Mouse (Mus musculus) liver, embryonic 13.5 days (tissue): ENCODE data around the gene Hmgxb4. TPM values are rescaled to one million over a fixed set of nuclear protein-coding genes. Genes with fewer than 3 reads are reported as not detected.

ENCODE experiments used
- ATAC-seq: fragments of 200-750 bp; cut with Nextera tagmentation; 2 replicates; pipeline ENCODE4 v1.8.0; 2017; ENCODE audit warnings: low read depth, mild to moderate bottlenecking, moderate number of reproducible peaks, moderate library complexity
- DNase-seq: peaks from one replicate; pipeline ENCODE4 v3.0.0; 2022
- H3K27ac ChIP-seq: fragments of 300-500 bp; sonication (generic); 2 replicates; pipeline ENCODE4 v1.5.1; 2015; ENCODE audit warnings: moderate library complexity, mild to moderate bottlenecking, inconsistent platforms
- H3K27me3 ChIP-seq: fragments of 300-500 bp; sonication (generic); 2 replicates; pipeline ENCODE4 v1.6.1; 2015; ENCODE audit warnings: mild to moderate bottlenecking, inconsistent platforms
- H3K36me3 ChIP-seq: fragments of 300-500 bp; sonication (generic); 2 replicates; pipeline ENCODE4 v1.6.1; 2015; ENCODE audit warnings: mild to moderate bottlenecking, inconsistent platforms
- H3K4me1 ChIP-seq: fragments of 300-500 bp; sonication (generic); replicated peaks from 2 replicates; pipeline ENCODE4 v1.6.1; 2015; ENCODE audit warnings: inconsistent platforms
- H3K4me2 ChIP-seq: fragments of 300-500 bp; sonication (generic); 2 replicates; pipeline ENCODE4 v1.6.1; 2015; ENCODE audit warnings: inconsistent platforms, mild to moderate bottlenecking, moderate library complexity
- H3K4me3 ChIP-seq: fragments of 300-500 bp; sonication (generic); replicated peaks from 2 replicates; pipeline ENCODE4 v1.5.1; 2015; ENCODE audit warnings: mild to moderate bottlenecking, inconsistent platforms
- H3K9ac ChIP-seq: fragments of 300-500 bp; sonication (generic); 2 replicates; pipeline ENCODE4 v1.6.1; 2015; ENCODE audit warnings: mild to moderate bottlenecking, inconsistent platforms
- H3K9me3 ChIP-seq: fragments of 300-500 bp; sonication (generic); replicated peaks from 2 replicates; pipeline ENCODE4 v1.6.1; 2016; ENCODE audit warnings: inconsistent platforms
- WGBS: fragments of 180-500 bp; shearing (Covaris S2); methylation state at CpG from one replicate; pipeline ENCODE4 v1.1.7; 2015; ENCODE audit not compliant: insufficient replicate concordance; 5-methylcytosine and 5-hydroxymethylcytosine counted together
- polyA plus RNA-seq: library from polyadenylated mRNA; unstranded; fragments of >200 nt; fragmentation: Nextera tagmentation; extraction: Ambion mirVana; gene quantifications from 2 replicates; pipeline ENCODE4 v1.2.1, GENCODE M21; 2015

Gene Hmgxb4
- polyA plus RNA-seq, 1 experiment from 2014 or later = 13.6 TPM

DNA sequence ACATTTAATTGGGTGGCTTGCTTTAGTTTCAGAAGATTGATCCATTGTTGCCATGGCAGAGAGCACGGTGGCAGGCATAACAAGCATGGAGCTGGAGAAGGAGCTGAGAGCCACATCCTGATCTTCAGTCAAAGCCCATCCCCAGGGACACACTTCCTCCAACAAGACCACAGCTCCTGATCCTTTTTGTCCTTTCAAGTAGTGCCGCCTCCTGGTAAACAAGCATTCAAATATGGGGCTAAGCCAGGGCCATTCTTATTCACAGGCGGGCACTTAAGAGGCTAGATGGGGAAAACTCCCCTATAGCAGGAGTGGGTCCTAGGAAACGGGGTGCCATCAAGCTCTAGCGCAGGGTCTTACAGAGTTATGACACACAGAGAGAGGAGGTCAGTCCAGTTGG lies 5.7 kb upstream of the Hmgxb4 start:
- no peaks in the 10 kb centered on the region for H3K9me3 ChIP-seq
- WGBS = 63% methylated on average over 5 of the region's 5 CpGs
- H3K27ac ChIP-seq = no peak overlapping the region
- peaks cover 18% of the 10 kb centered on the region for H3K27me3 ChIP-seq
- no peak overlapping the region for H3K4me3 ChIP-seq
- H3K36me3 ChIP-seq = no peaks in the 10 kb centered on the region
- no peaks in the 10 kb centered on the region for H3K4me1 ChIP-seq
- no peak for DNase-seq
- H3K4me2 ChIP-seq = no peak overlapping the region
- no peak overlapping the region for H3K9ac ChIP-seq
- no peak for ATAC-seq

DNA sequence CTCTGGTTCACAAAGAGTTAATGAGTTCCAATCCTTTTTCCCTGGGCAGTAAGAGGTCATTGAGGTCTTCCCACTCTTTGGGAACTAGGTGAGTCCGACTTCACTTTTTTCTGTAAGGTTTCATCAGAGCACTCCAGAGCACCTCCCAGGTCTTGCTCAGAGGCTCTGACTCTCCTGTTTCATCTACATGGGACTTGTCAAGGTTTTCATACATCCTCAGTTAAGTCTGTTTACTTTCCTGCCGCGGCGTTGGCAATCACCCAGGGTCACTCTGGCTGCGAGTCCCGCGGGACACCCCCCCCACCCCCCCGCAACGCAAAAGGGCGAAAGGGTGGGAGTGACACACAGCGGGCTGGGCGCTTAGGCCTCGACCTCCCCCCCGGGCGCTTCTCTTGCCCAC lies 3.1 kb upstream of the Hmgxb4 start:
- no peaks in the 10 kb centered on the region for H3K36me3 ChIP-seq
- H3K4me3 ChIP-seq = no peak overlapping the region
- ATAC-seq (no peak), DNase-seq (no peak)
- no peak overlapping the region for H3K9ac ChIP-seq
- peaks cover 18% of the 10 kb centered on the region for H3K27me3 ChIP-seq
- H3K4me2 ChIP-seq = peak overlapping the region; percentile 30; the same call in 1 of the 2 replicates
- peaks cover 10% of the 10 kb centered on the region for H3K4me1 ChIP-seq
- 42% methylated on average over 15 of the region's 15 CpGs for WGBS
- H3K27ac ChIP-seq = no peak overlapping the region
- no peaks in the 10 kb centered on the region for H3K9me3 ChIP-seq

DNA sequence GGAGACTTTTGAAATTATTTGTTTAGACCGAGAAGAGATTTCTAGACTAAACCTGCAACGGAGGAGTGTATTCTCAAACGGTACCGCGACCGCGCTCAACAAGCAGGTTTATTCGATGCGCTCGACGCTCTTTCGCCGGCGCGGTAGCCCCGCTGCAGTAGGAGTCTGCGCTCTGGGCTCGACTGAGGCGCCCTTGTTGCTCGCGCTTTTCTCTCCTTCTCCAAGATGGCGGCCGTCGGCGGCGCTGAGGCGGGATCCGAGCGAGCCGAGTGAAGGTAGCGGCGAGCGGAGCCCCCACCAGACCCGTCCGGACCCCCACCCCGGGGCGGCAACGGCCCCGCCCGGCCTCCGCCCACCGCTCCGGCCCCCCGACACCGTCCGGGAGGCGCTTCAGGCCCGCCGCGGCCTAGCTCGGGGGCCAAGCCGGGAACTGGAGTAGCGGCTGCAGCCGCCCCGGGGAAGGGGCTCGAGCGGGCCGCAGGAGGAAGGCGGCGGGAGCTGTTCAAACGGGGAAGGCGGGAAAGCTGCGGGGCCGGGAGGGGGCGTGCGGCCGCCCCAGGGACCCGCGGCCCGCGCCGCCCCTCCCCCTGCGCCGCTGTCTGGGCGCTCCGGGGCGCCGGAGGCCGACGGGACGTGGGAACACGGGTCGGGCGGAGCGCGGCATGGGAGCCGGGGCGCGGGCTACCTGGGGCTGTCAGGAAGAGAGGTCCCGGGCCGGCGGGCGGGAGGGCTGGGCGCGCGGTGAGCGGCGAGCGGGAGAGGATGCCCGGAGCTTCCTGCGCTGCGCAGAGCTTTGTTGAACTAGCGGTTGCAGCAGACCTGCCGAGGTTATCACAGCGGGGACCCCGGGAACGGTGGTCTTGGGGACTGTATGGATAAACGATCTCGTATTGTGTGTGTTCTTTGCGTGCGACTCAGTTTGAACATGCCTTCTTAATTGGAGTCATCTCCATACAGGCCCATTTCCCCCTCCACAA lies 607 bp downstream of the Hmgxb4 start:
- H3K4me2 ChIP-seq = peak overlapping the region; percentile 78
- peak; percentile 76 for DNase-seq
- H3K4me3 ChIP-seq = peak overlapping the region; percentile 73
- peak; percentile 92 for ATAC-seq
- peaks cover 5% of the 10 kb centered on the region for H3K36me3 ChIP-seq
- peak overlapping the region; percentile 89 for H3K9ac ChIP-seq
- H3K27me3 ChIP-seq = peaks cover 18% of the 10 kb centered on the region
- peak overlapping the region; percentile 85 for H3K27ac ChIP-seq
- 1% methylated on average over 99 of the region's 111 CpGs for WGBS
- peaks cover 10% of the 10 kb centered on the region for H3K4me1 ChIP-seq
- no peaks in the 10 kb centered on the region for H3K9me3 ChIP-seq

DNA sequence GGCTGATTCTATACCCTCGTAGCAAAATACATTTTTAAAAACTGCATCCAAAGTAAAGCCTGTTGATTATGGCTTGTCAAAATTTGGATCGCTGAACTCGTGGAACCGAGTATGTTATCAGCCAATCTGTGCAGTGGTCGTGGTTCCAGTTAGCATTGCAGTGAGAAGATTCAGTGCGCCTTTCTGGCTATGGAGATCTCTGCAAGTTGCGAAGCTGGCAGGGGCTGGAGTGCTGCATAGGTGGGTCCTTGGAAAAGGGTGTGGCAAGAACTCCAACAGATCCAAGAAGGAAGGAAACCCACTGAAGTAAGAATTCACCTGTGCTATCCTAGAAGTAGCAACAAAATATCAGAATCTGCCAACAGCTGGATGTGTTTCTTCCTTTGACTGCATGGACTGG lies 1.4 kb downstream of the Hmgxb4 start:
- ATAC-seq (no peak), DNase-seq (no peak)
- whole genome bisulfite sequencing = 9% methylated on average over 7 of the region's 7 CpGs
- peaks cover 13% of the 10 kb centered on the region for H3K36me3 ChIP-seq
- H3K4me1 ChIP-seq = peaks cover 10% of the 10 kb centered on the region
- H3K9me3 ChIP-seq = no peaks in the 10 kb centered on the region
- peak overlapping the region; percentile 73 for H3K4me3 ChIP-seq
- H3K4me2 ChIP-seq = peak overlapping the region; percentile 78
- peak overlapping the region; percentile 85 for H3K27ac ChIP-seq
- peaks cover 18% of the 10 kb centered on the region for H3K27me3 ChIP-seq
- H3K9ac ChIP-seq = peak overlapping the region; percentile 89

DNA sequence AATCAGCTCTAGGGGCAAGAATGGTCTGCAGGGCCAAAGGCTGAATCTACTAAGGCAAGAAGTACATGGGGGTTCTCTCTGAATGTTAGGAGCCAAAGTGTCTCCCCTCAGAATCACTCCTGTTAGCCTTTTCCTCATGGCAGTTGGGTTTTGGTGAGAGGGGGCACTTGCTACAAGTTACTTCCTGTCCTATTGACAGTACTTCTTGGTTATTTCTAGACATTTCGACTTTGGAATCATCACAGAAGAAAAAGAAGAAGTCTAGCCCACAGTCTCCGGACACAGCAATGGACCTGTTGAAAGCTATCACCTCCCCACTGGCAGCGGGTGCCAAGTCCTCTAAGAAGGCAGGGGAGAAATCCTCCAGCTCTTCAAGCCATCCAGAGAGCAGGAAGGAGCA lies 7.3 kb downstream of the Hmgxb4 start:
- Histone ChIP-seq H3K27ac (no peak overlapping the region), H3K4me1 (no peaks in the 10 kb centered on the region), H3K36me3 (peaks cover 56% of the 10 kb centered on the region), H3K9me3 (no peaks in the 10 kb centered on the region), H3K4me3 (no peak overlapping the region), H3K4me2 (no peak overlapping the region), H3K27me3 (no peaks in the 10 kb centered on the region), H3K9ac (no peak overlapping the region)
- 60% methylated on average over 3 of the region's 3 CpGs for WGBS
- no peak for ATAC-seq
- DNase-seq = no peak

DNA sequence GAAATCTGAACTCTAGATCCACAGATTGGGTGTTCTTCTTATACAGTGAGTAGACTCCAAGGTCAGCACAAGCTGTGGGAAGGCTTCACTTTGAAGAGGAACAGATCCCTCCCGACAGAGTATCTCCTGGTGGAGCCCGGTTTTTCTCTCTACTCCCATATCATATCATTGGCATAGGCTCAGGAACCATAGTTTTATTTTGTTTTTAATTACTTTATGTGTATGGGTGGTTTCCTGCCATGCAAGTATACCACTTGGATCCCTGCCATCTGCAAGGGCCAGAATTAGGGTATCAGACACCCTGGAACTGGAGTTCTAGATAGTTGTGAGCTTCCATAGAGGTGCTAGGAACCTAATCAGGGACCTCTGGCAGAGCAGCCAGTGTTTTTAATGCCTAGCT lies 15.7 kb downstream of the Hmgxb4 start:
- peaks cover 45% of the 10 kb centered on the region for H3K36me3 ChIP-seq
- H3K9ac ChIP-seq = no peak overlapping the region
- peaks cover 5% of the 10 kb centered on the region for H3K4me1 ChIP-seq
- no peak overlapping the region for H3K27ac ChIP-seq
- 82% methylated on average over 2 of the region's 2 CpGs for WGBS
- H3K4me2 ChIP-seq = no peak overlapping the region
- no peaks in the 10 kb centered on the region for H3K27me3 ChIP-seq
- DNase-seq = no peak
- H3K4me3 ChIP-seq = no peak overlapping the region
- H3K9me3 ChIP-seq = no peaks in the 10 kb centered on the region
- no peak for ATAC-seq

DNA sequence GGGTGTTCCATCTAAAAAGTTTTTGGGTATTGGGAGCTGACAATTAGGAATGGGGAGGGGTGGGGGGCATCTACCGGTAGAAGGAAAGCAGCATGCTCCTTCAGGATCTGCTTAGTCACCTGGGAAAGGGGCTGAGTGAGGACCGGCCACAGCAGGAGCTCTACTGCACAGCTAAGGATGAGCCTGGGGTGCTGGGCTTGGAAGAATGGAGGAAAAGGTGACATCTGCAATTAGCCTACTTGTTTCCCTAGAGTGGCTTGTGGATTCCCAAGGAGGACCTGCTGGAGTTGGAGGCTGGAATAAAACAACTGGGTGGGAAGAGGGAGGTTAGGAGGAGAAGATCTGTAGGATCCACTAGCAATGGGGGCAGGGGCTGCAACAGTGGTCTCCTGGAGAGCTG lies 20.4 kb downstream of the Hmgxb4 start:
- ATAC-seq = no peak
- no peak for DNase-seq
- no peak overlapping the region for H3K9ac ChIP-seq
- H3K4me3 ChIP-seq = no peak overlapping the region
- H3K4me2 ChIP-seq = no peak overlapping the region
- peaks cover 27% of the 10 kb centered on the region for H3K36me3 ChIP-seq
- peaks cover 45% of the 10 kb centered on the region for H3K4me1 ChIP-seq
- WGBS = 50% methylated on average over 2 of the region's 2 CpGs
- H3K27me3 ChIP-seq = no peaks in the 10 kb centered on the region
- no peak overlapping the region for H3K27ac ChIP-seq
- no peaks in the 10 kb centered on the region for H3K9me3 ChIP-seq

DNA sequence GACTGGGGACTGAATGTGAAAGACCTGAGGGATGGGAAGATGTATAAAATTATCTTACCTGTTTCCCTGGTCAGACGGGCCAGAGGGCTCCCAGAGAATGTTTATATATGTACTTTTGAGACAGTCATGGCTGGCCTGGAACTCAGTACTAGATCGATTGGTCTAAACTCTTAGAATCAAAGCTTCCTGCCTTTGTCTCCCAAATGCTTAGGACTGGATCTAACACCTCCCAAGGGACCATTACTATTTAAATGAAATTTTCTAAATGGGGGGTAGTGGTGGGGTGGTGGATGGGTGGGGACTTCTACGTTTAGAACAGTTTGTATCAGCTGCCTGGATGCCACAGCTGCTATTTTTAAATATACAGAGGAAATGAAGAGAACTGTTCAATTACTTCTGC lies 20.8 kb downstream of the Hmgxb4 start:
- Histone ChIP-seq H3K36me3 (peaks cover 23% of the 10 kb centered on the region), H3K27me3 (no peaks in the 10 kb centered on the region), H3K9me3 (no peaks in the 10 kb centered on the region), H3K9ac (no peak overlapping the region), H3K4me3 (no peak overlapping the region), H3K4me2 (no peak overlapping the region), H3K27ac (no peak overlapping the region), H3K4me1 (peaks cover 49% of the 10 kb centered on the region)
- DNase-seq (no peak), ATAC-seq (no peak)
- 54% methylated on average over 3 of the region's 3 CpGs for WGBS

DNA sequence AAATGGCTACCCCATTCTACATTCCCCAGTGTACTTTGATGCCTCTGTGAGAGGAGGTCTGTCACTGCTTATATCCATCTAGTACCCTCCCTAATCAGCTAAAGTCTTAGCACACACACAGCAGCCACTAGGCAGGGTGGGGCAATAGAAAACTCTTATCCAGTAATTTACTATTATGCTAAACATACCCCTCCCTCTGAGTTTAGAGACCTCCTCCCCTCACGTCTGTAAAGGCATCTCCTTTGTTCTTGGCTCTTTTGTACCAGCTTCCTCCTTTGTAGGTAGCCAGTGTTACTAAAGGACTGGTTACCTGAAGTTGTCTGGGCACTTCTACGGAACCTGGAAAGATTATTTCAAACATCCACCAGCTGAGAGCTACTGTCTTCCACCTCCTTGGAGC lies 22.8 kb downstream of the Hmgxb4 start:
- Histone ChIP-seq H3K4me3 (no peak overlapping the region), H3K4me1 (peaks cover 49% of the 10 kb centered on the region), H3K9ac (0 out of 2 replicates have a peak overlapping the region, but pooled peaks have one; percentile 29), H3K9me3 (no peaks in the 10 kb centered on the region), H3K36me3 (peaks cover 20% of the 10 kb centered on the region), H3K4me2 (no peak overlapping the region), H3K27me3 (no peaks in the 10 kb centered on the region), H3K27ac (peak overlapping the region; percentile 44)
- no peak for DNase-seq
- WGBS = 46% methylated on average over 2 of the region's 2 CpGs
- peak; percentile 92 for ATAC-seq

DNA sequence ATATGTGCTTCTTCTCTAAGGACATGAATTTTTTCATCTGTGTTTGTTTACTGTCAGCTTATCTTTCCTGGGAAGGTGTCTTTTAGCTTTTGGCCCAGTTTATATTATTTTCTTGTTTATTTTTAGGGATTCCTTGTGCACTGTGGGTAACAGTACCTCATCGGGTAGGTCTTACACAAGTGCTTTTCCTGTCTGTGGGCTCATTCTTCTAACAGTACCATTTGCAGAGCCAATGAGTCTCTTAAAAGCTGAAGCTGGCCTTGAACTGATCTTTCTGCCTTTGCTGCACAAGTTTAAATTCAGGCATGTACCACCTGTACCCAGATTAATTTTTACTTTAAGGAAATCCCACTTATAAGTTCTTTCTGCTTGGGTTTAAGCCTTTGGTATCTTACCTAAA lies 23.3 kb downstream of the Hmgxb4 start:
- 50% methylated on average over 1 of the region's 1 CpGs for WGBS
- DNase-seq = no peak
- Histone ChIP-seq H3K27ac (no peak overlapping the region), H3K27me3 (no peaks in the 10 kb centered on the region), H3K4me3 (no peak overlapping the region), H3K9me3 (no peaks in the 10 kb centered on the region), H3K4me2 (no peak overlapping the region), H3K9ac (0 out of 2 replicates have a peak overlapping the region, but pooled peaks have one; percentile 29), H3K4me1 (peaks cover 49% of the 10 kb centered on the region), H3K36me3 (peaks cover 22% of the 10 kb centered on the region)
- ATAC-seq = no peak

DNA sequence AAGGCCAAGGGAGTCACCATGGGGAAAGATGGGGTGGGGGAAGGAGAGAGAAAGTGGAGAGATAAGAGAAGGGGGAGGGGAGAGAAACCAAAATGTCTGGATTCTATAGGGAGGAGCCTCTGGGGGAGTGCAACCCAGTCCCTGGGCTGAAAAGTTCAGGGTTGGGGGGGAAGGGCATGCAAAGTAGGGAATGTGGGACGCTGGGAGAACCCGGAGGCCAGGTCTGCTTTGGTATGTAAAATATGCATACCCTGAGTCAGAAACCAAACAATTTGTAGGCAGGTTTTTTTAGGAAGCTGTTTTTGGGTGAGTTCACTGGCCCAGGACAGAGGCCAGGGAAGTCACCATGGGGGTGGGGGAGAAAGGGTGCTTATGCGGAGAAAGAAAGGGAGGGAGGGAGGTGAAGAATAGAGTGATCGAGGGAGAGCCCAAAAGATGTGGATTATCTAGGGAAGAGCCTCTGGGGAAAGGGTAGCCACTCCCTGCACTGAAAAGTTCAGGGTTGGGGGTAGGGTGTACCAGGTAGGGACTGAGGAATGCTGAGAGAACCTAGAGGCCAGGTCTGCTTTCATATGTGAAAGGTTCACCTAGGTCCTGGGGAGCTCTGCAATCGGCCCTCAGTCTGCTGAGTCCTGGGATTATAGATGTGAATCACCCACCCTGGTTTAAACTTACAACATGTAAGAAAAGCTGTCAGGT lies 25.3 kb downstream of the Hmgxb4 start:
- Histone ChIP-seq H3K4me2 (no peak overlapping the region), H3K4me3 (no peak overlapping the region), H3K36me3 (peaks cover 42% of the 10 kb centered on the region), H3K9ac (0 out of 2 replicates have a peak overlapping the region, but pooled peaks have one; percentile 15), H3K9me3 (no peaks in the 10 kb centered on the region), H3K27ac (no peak overlapping the region), H3K27me3 (no peaks in the 10 kb centered on the region), H3K4me1 (peaks cover 47% of the 10 kb centered on the region)
- ATAC-seq (no peak), DNase-seq (no peak)
- 56% methylated on average over 5 of the region's 5 CpGs for WGBS
